Mouse (Mus musculus) gastrocnemius, postnatal 36 days (tissue): ENCODE data around the gene Rpl41. TPM values are rescaled to one million over a fixed set of nuclear protein-coding genes. Genes with fewer than 3 reads are reported as not detected.
"Not testable (repeated sequence)": the region's sequence is repeated elsewhere in the genome, so short reads cannot be mapped to it uniquely, and the experiment has no call there.

Experiments
- DNase-seq, 2 experiments: peaks; one replicate each; pipeline ENCODE4 v3.0.0; 2022
- intact Hi-C: fragments of 180-260 bp; cut with DNase I; formaldehyde crosslinking; loops from one replicate; pipeline ENCODE4 v1.15.1; 2025
- total RNA-seq, 2 experiments: library from RNA; stranded (reverse); gene quantifications; 2 replicates each; pipeline ENCODE4 v1.2.3; 2021

The Rpl41 gene
- total RNA-seq, 2 experiments from 2014 or later = 857 to 980 TPM

DNA sequence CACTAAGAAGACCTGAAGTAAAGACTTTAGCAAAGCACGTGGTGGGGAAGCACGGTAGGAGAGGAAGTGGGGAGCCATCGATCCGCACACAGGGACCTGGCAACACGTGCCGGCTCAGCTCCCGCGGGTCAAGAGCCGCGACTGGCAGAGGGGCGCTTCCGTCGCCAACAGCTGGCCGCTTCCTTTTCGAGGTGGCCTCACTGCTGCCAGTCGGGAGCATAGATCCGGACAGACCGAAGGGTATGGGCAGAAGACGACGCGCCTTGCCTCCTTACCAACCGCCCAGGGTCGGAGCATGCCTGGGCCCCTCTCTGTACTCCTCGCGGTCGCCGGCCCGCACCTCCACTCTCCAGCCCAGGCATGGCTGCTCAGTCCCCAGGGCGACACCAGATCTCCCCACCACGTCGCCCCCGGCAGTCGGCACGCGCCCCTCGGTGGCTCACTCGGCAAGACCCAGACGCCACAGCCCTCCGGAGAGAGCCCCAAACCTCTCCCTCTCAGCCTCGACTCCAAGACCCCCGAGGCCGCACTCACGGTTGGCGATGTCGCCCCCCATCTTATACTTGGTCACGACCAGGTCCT is 16.2 kb upstream of the Rpl41 start:
- intact Hi-C loops = loop anchor here (5.0 kb wide), 1 partner anchor 47 kb away; no protein-coding TSS in a partner anchor
- no peak for DNase-seq

DNA sequence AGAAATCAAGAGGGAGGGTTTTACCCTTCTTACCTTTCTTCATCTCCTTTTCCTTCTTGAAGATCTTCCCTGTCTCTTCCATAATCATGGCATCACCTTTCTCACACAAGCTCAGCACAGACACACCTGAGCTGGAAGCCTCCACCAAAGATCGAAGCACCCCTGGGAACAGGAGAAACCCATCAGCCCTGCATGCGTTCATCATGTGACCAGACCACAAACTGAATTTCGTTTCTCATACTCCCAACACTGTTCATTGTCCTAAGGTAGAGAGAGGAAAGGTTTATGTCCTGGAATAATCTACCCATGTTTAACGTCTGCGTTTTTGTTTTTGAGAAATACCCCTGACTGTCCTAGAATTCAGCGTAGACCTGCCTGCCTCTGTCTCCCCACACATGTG is 14.4 kb upstream of the Rpl41 start:
- intact Hi-C loops = loop anchor here (5.0 kb wide), 1 partner anchor 109 kb away; the partner anchor contains the start of gene Suox
- DNase-seq = no peak

DNA sequence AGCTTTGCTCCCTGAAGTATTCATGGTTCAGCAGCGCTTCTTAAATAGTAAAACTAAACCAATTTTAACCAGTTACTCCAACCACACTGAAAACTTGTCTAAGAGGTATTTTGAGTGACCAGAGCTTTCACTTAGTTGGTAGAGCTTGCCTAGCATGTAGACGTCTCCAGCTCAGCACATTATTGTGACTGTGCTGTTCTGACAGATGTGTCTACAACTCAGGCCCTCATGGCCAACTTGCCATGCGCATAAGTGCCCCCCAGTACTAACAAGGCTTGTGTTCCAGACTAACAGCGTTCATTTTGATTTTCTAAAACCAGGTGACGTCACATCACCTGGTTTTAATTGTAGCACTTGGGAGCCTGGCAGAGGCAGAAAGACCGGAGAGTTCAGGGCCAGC is 7.9 kb upstream of the Rpl41 start:
- intact Hi-C loops = no loop called here
- DNase-seq = no peak

DNA sequence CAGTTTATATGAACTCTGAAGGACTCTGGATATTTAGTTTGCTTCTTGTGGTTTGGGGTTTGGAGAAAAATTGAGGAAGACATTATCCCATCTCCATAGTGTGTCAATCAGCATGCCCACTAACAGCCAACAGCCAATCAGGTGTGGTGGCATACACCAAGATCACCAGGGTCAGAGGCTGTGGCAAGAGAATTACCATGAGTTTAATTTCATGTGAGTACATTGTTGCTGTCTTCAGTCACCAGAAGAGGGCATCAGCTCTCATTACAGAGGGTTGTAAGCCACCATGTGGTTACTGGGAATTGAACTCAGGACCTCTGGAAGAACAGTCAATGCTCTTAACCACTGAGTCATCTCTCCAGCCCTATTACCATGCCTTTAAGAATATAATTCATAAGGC is 7.2 kb upstream of the Rpl41 start:
- DNase-seq = no peak
- intact Hi-C loops = no loop called here

DNA sequence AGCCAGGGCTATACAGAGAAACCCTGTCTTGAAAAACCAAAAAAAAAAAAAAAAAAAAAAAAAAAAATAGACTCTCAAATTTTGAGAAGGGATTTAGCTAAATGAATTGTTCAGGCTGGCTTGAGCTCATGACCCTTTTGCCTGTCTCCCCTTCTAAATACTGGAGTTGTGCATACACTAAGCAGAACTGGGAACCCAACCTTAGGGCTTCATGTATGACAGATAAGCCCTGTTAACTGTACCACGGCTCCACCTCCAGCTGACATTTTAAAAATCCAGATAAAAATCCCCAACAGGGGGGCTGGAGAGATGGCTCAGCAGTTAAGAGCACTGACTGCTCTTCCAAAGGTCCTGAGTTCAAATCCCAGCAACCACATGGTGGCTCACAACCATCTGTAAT is 6.5 kb upstream of the Rpl41 start:
- DNase-seq, intact Hi-C loops: not testable (repeated sequence)

DNA sequence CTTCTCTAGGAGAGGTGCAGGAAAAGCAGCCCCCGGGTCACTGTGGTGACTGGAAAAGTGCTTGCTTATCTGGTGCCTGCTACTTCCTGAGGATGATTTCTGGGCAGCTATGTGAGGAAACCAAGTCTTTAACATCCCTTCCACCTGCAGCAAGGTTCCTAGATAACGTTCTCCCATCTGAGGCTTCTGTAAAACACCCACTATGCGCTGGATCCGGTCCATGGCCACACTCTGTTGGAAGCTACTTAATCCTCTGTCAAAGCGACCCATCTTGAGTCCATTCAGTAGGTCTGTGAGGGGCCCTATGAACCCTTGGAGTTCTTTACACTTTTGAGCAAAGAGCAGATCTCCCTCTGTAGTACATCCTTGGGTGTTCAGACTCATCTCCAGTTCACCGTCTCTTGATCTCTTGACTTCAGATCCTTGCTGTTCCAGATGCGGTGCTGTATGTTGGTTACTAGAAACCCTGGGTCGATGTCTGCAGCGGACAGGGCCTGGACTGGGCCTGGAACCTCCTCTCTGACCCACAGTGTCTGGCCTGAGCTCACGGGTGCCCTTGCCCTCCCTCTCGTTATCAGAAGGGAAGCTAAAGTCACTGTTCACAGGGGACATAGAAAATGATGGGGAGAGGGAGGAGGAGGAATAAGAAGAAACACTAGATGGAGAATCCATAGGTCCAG is 1.2 kb upstream of the Rpl41 start:
- DNase-seq, intact Hi-C loops: not testable (repeated sequence)

DNA sequence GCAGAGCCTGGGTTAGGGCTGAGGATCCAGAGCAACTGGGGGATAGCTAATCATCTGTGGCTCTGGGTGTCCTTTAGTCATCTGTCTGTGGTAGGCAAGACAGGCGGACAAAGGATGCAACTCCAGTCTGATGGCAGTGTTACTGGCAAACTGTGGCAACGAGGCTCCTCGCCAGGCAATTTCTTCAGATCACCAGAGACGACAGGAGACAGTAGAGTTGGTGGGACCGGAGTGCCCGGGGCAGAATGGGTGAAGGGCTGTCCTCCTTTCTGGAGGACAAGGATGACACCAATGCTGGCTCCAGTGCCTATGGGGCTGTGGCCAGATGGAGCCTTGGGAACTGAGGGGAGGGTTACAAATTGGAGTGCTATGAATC is 565 bp upstream of the Rpl41 start:
- intact Hi-C loops = loop anchor here (5.0 kb wide), 1 partner anchor 52 kb away; the partner anchor contains the start of gene Myl6b

DNA sequence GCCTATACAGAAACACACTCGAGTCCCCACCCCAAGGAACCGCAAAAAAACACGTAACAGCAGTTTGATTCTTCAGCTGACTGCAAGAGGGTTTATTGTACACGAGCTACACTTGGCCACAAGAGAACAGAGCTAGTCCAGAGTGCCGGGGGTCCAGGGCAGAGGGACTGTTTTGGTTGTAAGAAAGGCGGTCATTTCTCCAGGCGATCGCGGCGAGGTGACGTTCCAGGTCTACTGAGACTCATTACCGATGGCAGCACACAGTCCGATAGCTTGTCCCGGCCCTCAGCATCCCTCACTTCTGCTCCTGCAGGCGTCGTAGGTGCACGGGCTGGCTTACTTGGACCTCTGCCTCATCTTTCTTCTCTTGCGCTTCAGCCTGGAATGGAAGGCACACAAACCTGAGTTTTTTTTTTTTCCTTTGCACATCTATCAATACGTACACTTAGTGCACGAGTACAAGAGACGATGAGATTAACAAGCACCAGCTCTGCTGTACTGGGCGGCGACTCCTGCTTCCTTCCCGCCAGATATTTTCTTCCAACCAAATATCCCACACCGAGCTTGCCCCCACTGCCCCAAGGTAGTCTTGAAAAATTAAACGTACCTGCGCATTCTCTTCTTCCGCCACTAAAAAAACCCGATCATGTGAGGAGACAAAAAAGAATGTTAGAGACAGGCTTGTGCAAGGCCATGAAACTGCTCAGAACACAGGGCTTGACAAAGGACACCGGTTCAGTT is 884 bp downstream of the Rpl41 start:
- intact Hi-C loops = loop anchor here (5.0 kb wide), 1 partner anchor 51 kb away; the partner anchor contains the start of gene Myl6b
- not testable (repeated sequence) for DNase-seq

More for the DNA sequence above, 565 bp upstream of the Rpl41 start:
- not testable (repeated sequence) for DNase-seq

DNA sequence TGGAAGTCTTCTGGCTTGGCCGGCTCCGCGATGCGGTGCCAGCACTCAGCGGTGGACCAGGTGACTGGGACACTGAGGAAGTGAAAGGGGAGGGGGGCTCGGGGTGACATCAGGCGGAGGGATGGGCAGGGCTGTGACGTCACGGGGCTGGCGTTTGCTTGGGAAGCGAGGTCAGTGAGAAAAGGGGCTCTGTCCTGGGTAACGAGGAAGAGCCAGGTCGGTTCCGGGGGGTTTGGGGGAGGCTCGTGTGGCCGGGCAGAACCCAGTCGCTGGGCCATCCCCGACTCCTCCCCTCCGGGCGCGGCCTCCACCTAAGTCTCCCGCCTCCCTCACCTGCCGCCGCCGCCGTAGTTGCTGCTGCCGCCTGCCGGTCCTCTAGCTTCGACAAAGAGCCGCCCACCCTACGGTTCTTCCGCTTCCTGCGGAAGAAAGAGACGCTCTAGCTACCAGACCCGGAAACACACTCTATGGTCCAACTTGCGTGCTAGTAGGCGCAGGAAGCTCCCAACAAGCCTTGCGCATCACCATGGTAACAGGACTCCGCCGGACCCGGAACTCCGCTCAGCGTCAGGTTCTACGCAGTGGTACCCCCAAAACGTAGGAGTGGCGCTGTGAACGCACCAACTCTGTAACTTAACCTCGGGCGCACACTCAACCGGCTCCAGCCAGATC is 1.6 kb downstream of the Rpl41 start, which contains the start of gene Zc3h10:
Zc3h10 (minus strand) TSS at position 414 of the 672 bp plus-strand sequence.
- DNase-seq = peak; percentile 84 to 87
- intact Hi-C loops = loop anchor here (5.0 kb wide), 1 partner anchor 50 kb away; the partner anchor contains the start of gene Myl6b

DNA sequence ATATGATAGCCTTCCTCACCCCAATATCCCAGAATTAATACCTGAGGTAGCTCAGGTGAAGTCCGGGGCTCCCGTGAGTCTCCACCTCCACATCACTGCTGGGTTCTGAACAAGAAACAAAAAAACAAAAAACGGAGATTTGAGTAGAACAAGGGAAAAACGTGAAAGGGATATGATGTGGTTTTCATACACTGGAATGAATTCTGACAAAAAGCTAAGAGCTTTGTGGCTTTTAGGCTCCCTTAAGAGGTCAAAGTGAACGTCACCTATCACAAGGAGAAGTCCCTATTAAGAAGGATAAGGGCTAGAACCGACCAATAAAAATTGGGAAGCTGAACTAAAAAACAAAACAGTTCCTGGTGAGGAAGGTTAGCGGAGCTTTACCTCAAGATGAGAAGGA is 2.3 kb downstream of the Rpl41 start:
- no peak for DNase-seq
- intact Hi-C loops = loop anchor here (5.0 kb wide), 1 partner anchor 49 kb away; the partner anchor contains the start of gene Myl6b

DNA sequence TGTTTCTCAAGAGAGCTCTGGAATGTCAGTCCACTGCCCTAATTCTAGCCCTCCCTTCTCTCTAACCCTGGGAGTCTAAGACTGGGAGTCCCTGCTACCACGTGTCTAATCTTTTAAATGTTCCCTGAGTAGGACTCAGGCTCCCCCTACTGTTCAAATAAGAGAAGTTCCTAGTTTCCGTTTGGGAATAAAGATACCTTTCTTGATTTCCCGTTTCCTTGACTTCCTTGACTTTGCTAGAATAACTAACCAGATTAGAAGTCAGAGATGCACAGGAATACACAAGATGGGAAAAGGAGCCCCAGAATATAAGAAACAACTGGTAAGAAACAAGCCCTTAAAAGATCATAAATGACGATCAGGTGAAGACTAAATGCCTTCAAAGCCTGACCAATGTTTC is 2.7 kb downstream of the Rpl41 start:
- intact Hi-C loops = loop anchor here (5.0 kb wide), 1 partner anchor 49 kb away; the partner anchor contains the start of gene Myl6b
- no peak for DNase-seq

DNA sequence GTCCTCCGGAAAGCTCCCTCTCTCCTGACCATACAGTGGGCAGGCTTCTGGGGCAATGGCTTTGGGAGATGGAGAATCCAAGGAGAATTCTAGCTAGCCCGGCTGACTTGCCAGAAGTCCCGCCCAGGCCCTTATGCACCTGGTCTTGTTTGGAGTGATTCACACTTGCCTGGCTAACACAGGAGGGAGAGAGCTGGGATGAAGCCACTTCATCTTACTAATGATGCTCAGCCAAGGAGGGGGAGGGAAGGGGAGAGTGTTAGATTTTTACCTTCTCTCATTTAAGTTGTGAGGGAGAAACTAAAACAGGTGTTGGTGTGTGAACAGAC is 3.6 kb downstream of the Rpl41 start:
- intact Hi-C loops = loop anchor here (5.0 kb wide), 1 partner anchor 48 kb away; the partner anchor contains the start of gene Myl6b
- DNase-seq = no peak

DNA sequence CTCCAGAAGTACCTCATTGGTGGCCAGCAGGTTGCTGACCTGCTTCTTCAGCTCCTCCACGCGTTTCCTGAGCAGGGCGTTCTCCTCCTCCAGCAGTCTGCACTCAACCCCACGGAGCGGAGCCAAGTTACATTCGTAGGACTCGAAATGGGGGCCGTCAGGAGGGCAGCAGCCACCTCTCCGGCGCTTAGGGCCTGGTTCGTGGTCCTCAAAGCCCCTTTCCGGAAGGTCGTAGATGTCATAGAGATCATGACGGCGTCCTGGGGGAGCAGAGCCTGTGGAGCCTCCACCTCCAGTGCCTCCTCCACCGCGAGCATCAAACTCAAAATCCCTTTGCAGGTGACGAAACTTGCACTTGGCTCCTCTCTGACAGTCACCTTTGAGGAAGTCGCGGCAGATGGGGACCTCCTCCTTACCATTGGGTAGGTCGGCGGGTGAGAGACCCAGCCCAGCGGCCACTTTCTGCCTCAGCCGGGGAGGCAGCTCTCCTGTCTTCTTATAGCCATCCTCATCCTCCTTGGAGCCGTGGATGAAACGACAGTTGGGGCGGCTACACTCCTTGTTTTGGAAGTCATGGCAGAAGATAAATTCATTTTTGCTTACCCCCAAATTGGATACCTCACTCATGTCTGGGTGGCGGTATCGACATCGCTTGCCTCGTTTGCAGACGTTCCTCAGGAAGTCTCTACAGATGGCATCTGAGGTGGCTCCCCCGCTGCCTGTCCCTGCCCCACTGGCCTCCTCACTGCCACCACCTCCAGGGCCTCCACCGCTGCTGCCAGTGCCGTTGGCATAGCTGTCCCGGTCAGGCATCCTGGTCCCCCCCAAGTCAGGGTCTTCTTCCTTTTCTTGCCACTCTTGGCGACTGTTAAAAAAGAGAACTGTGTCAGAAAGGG is 4.2 kb downstream of the Rpl41 start:
- intact Hi-C loops = loop anchor here (5.0 kb wide), 2 partner anchors 48 to 133 kb away; partner anchors contain the start of genes Myl6b, Nabp2 and Rnf41

DNA sequence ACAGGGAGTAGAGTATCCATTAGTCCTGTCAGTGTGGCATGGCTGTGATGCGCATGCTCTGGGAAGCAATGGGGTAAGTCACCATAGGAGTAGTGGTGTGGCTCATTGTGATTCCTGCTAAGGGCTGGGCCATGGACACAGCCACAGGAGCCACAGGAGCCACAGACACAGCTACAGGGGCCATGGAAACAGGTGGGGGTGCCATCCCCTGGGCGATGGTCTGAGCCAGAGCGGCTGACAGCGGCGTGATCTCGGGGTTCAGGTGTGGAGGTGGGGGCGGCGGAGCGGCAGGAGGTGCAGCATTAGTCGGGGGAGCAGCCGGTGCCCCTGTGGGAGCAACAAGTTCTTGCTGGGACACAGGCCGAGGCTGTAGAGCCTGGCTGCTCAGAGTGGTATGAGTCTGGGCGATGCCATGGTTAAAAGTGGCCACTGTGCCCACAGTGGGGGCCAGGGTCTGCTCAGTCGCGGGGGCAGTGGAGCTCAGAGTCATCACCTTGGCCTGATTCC is 4.9 kb downstream of the Rpl41 start:
- DNase-seq = no peak
- intact Hi-C loops = loop anchor here (5.0 kb wide), 1 partner anchor 132 kb away; the partner anchor contains the start of genes Nabp2 and Rnf41

More for the DNA sequence above, 4.2 kb downstream of the Rpl41 start:
- no peak for DNase-seq

DNA sequence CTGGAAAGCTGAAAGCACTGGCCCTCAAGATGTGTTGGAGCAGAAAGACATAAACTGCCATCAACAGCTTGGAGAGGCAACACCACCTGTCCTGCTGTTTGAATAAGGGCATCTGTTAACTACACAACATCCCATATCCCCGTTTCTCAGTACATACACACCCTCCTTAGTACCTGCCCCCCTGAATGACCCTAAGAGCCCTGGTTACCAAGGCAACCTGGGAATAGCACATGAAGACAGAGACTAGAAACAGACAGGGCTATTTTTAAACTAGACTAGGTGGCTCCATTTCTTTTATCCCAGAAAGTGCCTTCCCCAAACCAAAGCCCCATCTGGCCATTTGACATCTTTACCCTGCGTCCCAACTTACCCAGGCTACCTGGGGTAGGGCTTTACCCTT is 6.0 kb downstream of the Rpl41 start:
- DNase-seq = no peak
- intact Hi-C loops = loop anchor here (5.0 kb wide), 1 partner anchor 131 kb away; the partner anchor contains the start of genes Nabp2 and Rnf41

DNA sequence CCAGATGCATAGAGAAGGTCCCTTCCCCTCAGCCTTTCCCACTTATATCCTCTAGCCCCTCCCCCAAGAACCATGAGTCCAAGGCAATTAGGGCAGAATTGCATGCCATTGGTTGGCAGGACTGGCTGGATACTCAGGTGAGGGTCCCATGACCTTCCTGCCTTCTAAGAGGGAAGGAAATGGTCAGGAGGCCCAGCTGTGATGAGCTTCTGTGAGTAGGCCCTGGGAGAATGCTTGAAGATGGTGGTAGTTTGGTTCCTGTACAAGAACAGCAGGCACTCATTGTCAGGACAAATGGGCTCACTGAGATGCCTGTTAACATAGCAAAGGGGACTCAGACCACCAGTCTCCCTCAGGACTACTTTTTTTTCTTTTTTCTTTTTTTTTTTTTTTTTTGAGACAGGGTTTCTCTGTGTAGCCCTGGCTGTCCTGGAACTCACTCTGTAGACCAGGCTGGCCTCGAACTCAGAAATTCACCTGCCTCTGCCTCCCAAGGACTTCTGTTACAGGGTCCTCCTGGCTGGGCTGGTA is 10.7 kb downstream of the Rpl41 start:
- intact Hi-C loops = no loop called here
- no peak for DNase-seq

DNA sequence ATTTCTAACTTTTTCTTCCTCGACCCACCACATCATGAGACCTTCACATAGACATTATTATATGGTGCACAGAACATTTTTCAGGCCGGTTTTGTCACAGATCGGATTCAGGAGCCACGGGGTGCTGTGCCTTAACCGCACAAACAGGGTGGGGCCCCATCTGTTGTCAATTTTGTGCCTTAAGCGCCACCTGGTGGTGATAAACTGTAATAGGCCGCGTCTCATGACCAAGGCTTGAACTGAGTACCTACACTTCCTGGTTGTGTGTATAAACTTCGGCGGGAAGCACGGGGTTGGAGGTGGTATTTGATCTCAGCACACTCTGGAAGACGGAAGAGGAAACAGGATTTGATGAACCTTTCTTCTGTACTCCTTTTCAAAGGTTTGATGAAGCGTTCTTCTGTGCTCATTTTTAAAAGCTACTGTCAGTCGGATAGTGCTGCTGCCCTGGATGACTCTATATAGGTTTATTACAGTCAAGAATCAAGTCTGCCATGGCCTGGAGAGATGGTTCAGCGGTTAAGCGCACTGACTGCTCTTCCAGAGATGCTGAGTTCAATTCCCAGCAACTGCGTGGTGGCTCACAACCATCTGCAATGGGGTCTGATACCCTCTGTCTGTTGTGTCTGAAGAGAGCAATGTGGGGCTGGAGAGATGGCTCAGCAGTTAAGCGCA is 12.7 kb downstream of the Rpl41 start:
- intact Hi-C loops = no loop called here
- DNase-seq = peak; percentile 85 to 86

DNA sequence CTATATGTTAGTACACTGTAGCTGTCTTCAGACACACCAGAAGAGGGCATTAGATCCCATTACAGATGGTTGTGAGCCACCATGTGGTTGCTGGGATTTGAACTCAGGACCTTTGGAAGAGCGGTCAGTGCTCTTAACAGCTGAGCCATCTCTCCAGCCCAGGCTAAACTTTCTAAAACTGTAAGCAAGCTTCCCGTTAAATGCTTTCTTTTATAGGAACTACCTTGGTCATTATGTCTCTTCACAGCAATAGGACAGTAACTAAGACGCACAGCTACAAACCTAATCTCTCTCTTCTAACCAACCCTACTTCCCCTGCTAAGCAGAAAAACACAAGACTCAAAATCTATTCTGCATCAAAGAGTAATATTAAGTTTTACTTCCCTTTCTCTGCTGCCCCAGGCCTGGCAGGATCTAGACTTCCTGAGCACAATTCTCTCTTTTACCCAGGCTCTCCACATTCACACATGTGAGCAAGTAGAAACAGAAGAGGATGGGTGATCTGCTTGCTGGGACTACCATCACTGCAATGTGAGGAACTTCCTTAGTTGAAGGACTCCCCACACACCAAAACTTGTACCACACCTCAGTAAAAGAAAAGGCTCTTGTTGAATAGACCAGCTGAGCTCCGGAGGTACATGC is 13.4 kb downstream of the Rpl41 start:
- intact Hi-C loops = loop anchor here (2.0 kb wide), 2 partner anchors 15 to 77 kb away; partner anchors contain the start of gene Smarcc2
- no peak for DNase-seq
